Mouse (Mus musculus): Measurements from ENCODE around the gene Csf2rb.

Gene Csf2rb

GRCm38 (mm10) chr15:78402423-78402822 lies 76.9 kb downstream of the Csf2rb start:
- in situ Hi-C loops (cut with MboI; ENCODE audit: low pct_unique_long_range_greater_than_20kb in 1 of 2, low sequenced_read_pairs in 2 of 2, unreplicated experiment in 1 of 2): no loop called here

DNA sequence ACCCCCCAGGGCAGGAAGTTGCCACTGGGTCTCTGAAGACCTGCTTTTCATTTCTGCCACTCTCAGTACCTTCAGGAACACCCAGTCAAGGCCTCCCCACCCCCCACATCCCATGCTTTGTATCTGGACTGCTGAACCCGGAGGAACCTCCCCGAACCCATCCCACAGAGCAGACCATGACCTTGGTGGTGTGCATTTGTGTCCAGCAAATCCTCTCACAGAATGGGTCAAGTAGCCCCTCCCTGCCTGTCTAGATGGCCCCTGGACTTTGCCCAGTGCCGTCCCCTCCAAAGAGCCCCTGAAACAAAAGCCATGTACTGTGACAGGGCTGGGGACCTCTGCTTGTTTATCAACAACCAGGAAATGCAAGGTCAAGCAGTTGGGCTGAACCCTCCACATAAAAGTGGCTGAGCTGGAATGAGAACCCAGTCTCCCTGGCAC lies 77.8 kb downstream of the Csf2rb start:
- in situ Hi-C loops (cut with MboI; ENCODE audit: low pct_unique_long_range_greater_than_20kb in 1 of 2, low sequenced_read_pairs in 2 of 2, unreplicated experiment in 1 of 2): no loop called here

All from mouse embryonic stem cell (cell line).